Comparison of ENCODE assay signal across 26 mouse cellular contexts in the genomic region with DNA sequence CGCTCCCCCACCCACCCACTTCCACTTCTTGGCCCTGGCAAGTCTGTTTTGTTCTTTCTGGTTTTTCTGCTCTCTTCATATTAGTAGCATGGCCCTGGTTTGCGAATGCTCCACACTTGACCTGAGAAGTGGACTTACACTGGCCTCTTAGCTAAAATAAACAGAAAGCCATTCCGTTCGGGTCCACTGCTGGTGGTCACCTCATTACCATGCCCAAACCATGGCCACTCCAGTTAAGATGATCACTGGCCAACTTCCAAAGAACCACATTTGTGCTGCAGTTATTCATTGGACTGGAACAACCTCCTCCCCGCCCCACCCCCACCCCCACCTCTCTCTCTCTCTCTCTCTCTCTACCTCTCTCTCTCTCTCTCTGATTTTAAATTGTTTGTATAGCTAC. TPM values are rescaled to one million over a fixed set of nuclear protein-coding genes. Genes with fewer than 3 reads are reported as not detected.
DNase-seq lines count a peak whose midpoint lies in the region; ATAC-seq lines count a peak whose summit lies in the region.
"Had no signal": no experiment of that assay in that cellular context is flagged by ENCODE, and none has a peak within 500 bp of the region (broad histone marks: within the 10 kb centered on the region; RNA-seq: fewer than 3 reads in every experiment).

No protein-coding gene starts in this region.

- ATAC-seq in kidney, embryonic 15.5 days (replicated peaks; ENCODE audit: low FRiP score), result 0 out of 2 replicates have a peak, but pooled peaks have one; percentile 52
- ATAC-seq in hindbrain, embryonic 11.5 days (ENCODE audit: low FRiP score), result no peak
- ATAC-seq: intestine, embryonic 16.5 days; liver, embryonic 12.5 days; midbrain, embryonic 13.5 days had no signal

- no peaks in the 10 kb centered on the region for H3K27me3 ChIP-seq in kidney, embryonic 15.5 days
- H3K27me3 ChIP-seq in hindbrain, embryonic 11.5 days (ENCODE audit: control insufficient read depth, insufficient read depth, low read length), result no peaks in the 10 kb centered on the region
- no peaks in the 10 kb centered on the region for H3K27me3 ChIP-seq in midbrain, embryonic 10.5 days (ENCODE audit: low read depth, poor library complexity, severe bottlenecking)
- H3K27me3 ChIP-seq: embryonic facial prominence, embryonic 13.5 days; forebrain, embryonic 12.5 days; hindbrain, embryonic 15.5 days; limb, embryonic 13.5 days; liver, embryonic 12.5 days; midbrain, embryonic 13.5 days had no signal

- no peak overlapping the region for H3K9ac ChIP-seq in kidney, embryonic 15.5 days
- no peak overlapping the region for H3K9ac ChIP-seq in hindbrain, embryonic 11.5 days (ENCODE audit: low read depth, low read length)
- H3K9ac ChIP-seq: embryonic facial prominence, embryonic 13.5 days; forebrain, embryonic 12.5 days; hindbrain, embryonic 15.5 days; limb, embryonic 13.5 days; liver, embryonic 12.5 days; lung, embryonic 14.5 days; midbrain, embryonic 13.5 days had no signal

- no peaks in the 10 kb centered on the region for H3K36me3 ChIP-seq in kidney, embryonic 15.5 days
- H3K36me3 ChIP-seq in hindbrain, embryonic 11.5 days (ENCODE audit: control insufficient read depth, insufficient read depth, low read length), result no peaks in the 10 kb centered on the region
- no peaks in the 10 kb centered on the region for H3K36me3 ChIP-seq in midbrain, embryonic 10.5 days
- H3K36me3 ChIP-seq: embryonic facial prominence, embryonic 13.5 days; forebrain, embryonic 12.5 days; heart, embryonic 10.5 days; hindbrain, embryonic 15.5 days; limb, embryonic 13.5 days; liver, embryonic 12.5 days; midbrain, embryonic 13.5 days had no signal

- peak; percentile 63 for DNase-seq in kidney, adult 18-20 months
- DNase-seq in kidney, postnatal 36 days, result peak; percentile 73 to 93
- DNase-seq in lung, postnatal 14 days, result peak; percentile 30
- no peak for DNase-seq in hindbrain, embryonic 11.5 days (ENCODE audit: low spot score)
- no peak for DNase-seq in midbrain, embryonic 10.5 days (ENCODE audit: low spot score)
- no peak for DNase-seq in frontal cortex, postnatal 14 days (ENCODE audit: low spot score in 2 of 2)
- DNase-seq: cerebellum, adult 11-12 months; cerebellum, postnatal 36 days; embryo, embryonic 11 days; heart, postnatal 4 days; lung, embryonic 14.5 days had no signal

- WGBS in kidney, embryonic 15.5 days, result 62% methylated on average over 5 of the region's 5 CpGs
- 85% methylated on average over 5 of the region's 5 CpGs for WGBS in hindbrain, embryonic 11.5 days
- WGBS in midbrain, embryonic 10.5 days, result 82% methylated on average over 5 of the region's 5 CpGs

- H3K4me1 ChIP-seq in kidney, embryonic 15.5 days, result no peaks in the 10 kb centered on the region
- no peaks in the 10 kb centered on the region for H3K4me1 ChIP-seq in hindbrain, embryonic 11.5 days (replicated peaks; ENCODE audit: control insufficient read depth, insufficient read depth, low read length)
- no peaks in the 10 kb centered on the region for H3K4me1 ChIP-seq in midbrain, embryonic 10.5 days
- H3K4me1 ChIP-seq: embryonic facial prominence, embryonic 13.5 days; forebrain, embryonic 12.5 days; heart, embryonic 10.5 days; hindbrain, embryonic 15.5 days; limb, embryonic 13.5 days; liver, embryonic 12.5 days; midbrain, embryonic 13.5 days had no signal

- H3K9me3 ChIP-seq in kidney, embryonic 15.5 days (replicated peaks), result no peaks in the 10 kb centered on the region
- no peaks in the 10 kb centered on the region for H3K9me3 ChIP-seq in hindbrain, embryonic 11.5 days (ENCODE audit: control insufficient read depth, low read length)
- H3K9me3 ChIP-seq in midbrain, embryonic 10.5 days (replicated peaks), result no peaks in the 10 kb centered on the region
- H3K9me3 ChIP-seq: embryonic facial prominence, embryonic 13.5 days; forebrain, embryonic 12.5 days; heart, embryonic 10.5 days; hindbrain, embryonic 15.5 days; limb, embryonic 13.5 days; liver, embryonic 12.5 days; midbrain, embryonic 13.5 days had no signal

- no peak overlapping the region for H3K27ac ChIP-seq in kidney, embryonic 15.5 days
- H3K27ac ChIP-seq in hindbrain, embryonic 11.5 days (ENCODE audit: low read depth, low read length), result no peak overlapping the region
- H3K27ac ChIP-seq in midbrain, embryonic 10.5 days (replicated peaks), result no peak overlapping the region
- H3K27ac ChIP-seq: embryonic facial prominence, embryonic 13.5 days; forebrain, embryonic 12.5 days; heart, embryonic 10.5 days; hindbrain, embryonic 15.5 days; limb, embryonic 13.5 days; liver, embryonic 12.5 days; midbrain, embryonic 13.5 days had no signal

- no peak overlapping the region for H3K4me2 ChIP-seq in kidney, embryonic 15.5 days
- no peak overlapping the region for H3K4me2 ChIP-seq in hindbrain, embryonic 11.5 days (replicated peaks; ENCODE audit: low read depth, low read length)
- H3K4me2 ChIP-seq: embryonic facial prominence, embryonic 13.5 days; forebrain, embryonic 12.5 days; hindbrain, embryonic 15.5 days; limb, embryonic 13.5 days; liver, embryonic 12.5 days; lung, embryonic 14.5 days; midbrain, embryonic 13.5 days had no signal

- H3K4me3 ChIP-seq in kidney, embryonic 15.5 days (replicated peaks), result no peak overlapping the region
- no peak overlapping the region for H3K4me3 ChIP-seq in hindbrain, embryonic 11.5 days (ENCODE audit: low read depth, low read length)
- no peak overlapping the region for H3K4me3 ChIP-seq in midbrain, embryonic 10.5 days
- H3K4me3 ChIP-seq: embryonic facial prominence, embryonic 13.5 days; erythroblast, embryonic 14.5 days; forebrain, embryonic 12.5 days; heart, embryonic 10.5 days; hindbrain, embryonic 15.5 days; limb, embryonic 13.5 days; liver, embryonic 12.5 days; midbrain, embryonic 13.5 days had no signal

RNA-seq across cellular contexts. Expression of gene Gm21973, which starts 43.6 kb away (rescaled TPM):
- not detected in 2 replicates for polyA plus RNA-seq in kidney, embryonic 15.5 days (2015; fragmentation: Nextera tagmentation; extraction: Ambion mirVana)
- polyA plus RNA-seq in hindbrain, embryonic 11.5 days (2014; fragmentation: Nextera tagmentation; extraction: Ambion mirVana), result not detected in 2 replicates
- not detected in 2 replicates for polyA plus RNA-seq in midbrain, embryonic 10.5 days (2016; fragmentation: Nextera tagmentation; extraction: Ambion mirVana)
- polyA plus RNA-seq: embryonic facial prominence, embryonic 13.5 days; erythroblast, embryonic 14.5 days; forebrain, embryonic 12.5 days; gonadal fat pad, adult 2 months; heart, embryonic 10.5 days; heart, embryonic 16.5 days; hindbrain, embryonic 15.5 days; intestine, embryonic 16.5 days; limb, embryonic 13.5 days; liver, embryonic 12.5 days; lung, embryonic 14.5 days; midbrain, embryonic 13.5 days; small intestine, adult 2 months; stomach, embryonic 16.5 days; urinary bladder, adult 2 months had no signal

Comparison
In these comparisons a context has a peak if more than half of its experiments do, and no peak if none do; other contexts are left out.
1. DNase-seq: peak in kidney, adult 18-20 months (single experiment), kidney, postnatal 36 days (2 of 2) and lung, postnatal 14 days (single experiment); none in hindbrain, embryonic 11.5 days (single experiment), midbrain, embryonic 10.5 days (single experiment) and frontal cortex, postnatal 14 days (0 of 2).